Mouse (Mus musculus): ENCODE data around the gene Ssr1.
A peak's percentile ranks its signal among the peaks of the same experiment; 100 is the strongest.

The Ssr1 gene

DNA sequence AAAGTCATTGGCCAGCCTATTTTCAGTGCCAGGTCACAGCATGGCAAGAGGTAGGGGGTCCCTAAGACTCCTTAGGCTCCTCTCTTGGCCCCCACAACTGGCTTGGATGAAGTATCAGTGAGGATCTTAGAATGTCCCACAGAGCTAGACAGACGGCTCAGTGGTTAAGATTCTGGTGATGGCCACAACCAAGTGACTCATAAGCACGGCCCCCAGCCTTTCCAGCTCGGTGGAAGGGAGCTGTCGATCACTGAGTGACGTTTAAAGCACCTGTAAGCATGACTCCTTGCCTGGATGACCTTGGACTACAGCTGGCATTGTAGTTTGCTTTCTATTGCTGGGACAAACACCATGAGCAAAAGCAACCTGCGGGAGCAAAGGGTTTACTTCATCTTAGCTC is 41.0 kb downstream of the Ssr1 start:
- no peak for DNase-seq (ENCODE audit: extremely low read depth, low read depth, low spot score)

DNA sequence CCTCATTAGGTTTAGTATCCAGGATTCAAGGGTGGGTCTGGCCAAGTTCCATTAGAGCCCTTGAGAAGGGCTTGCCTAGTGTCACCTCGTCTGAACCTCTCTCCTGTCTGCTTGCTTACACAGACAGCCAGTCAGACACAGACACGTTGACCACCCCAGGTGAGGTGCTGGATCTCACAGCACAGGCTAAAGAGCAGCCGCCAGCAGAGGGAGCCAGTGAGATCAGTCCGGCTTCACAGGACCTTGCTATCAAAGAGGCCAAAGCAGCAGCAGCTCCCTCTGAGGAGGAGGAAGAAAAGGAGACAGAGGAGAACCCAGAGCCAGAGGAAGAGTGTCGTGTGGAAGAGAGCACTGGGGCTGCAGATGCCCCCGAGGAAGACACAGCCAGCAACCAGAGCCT is 47.3 kb downstream of the Ssr1 start:
- no peak for DNase-seq (ENCODE audit: extremely low read depth, low read depth, low spot score)

DNA sequence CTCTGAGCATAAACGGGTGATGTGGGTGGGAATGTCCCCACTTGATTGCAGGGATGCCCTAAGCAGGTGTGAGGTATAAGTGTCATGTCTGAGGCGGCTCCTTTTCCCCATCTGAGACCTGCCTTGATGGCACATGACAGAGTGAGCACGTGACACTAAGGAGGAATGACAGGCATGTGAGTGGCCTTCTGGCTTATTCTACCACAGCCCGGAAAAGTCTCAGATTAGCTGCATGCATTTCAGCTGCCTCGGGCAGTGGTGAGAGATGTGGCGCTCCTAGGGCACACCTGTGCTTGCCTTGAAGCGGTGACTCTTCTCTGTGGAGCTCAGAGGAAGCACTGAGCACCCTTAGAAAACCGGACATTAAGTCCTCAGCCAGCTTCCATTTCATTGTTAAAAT is 48.6 kb downstream of the Ssr1 start:
- no peak for DNase-seq (ENCODE audit: extremely low read depth, low read depth, low spot score)

DNA sequence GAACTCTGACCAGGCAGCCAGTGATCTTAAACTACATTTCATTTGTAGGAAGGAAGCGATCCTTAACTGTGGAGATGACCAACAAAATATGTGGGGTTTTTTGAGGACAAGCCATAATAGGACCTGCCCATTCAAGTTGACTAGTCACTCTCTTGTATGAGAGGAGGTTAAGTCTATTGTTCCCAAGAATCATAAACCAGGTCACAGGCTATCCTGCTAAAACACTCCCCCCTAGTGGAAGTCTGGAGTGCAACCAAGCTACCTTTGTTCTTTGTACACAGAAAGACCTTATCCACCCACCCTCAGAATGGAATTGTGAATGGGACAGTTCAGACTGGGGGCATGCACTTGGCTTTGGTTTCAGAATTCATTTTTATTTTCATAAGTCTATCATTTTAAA is 49.7 kb downstream of the Ssr1 start:
- DNase-seq (ENCODE audit: extremely low read depth, low read depth, low spot score): no peak

DNA sequence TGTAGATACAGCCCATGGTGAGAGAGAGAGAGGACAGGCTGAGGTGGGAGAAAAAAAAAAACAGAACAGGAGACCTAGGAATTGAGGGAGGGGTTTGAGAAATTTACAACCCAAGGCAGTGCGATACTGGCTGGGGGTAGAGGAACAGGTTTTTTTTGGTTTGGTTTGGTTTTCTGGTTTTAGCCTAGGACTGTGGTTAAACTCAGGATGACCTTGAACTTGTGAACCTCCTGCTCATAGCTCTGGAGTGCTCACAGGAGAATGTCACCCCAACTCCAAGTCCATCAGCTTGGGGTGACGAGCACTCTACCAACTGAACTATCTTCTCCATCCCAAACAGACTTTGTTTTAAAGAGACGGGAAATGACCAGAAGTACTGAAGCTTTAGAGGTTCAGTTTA is 50.6 kb downstream of the Ssr1 start:
- no peak for DNase-seq (ENCODE audit: extremely low read depth, low read depth, low spot score)

DNA sequence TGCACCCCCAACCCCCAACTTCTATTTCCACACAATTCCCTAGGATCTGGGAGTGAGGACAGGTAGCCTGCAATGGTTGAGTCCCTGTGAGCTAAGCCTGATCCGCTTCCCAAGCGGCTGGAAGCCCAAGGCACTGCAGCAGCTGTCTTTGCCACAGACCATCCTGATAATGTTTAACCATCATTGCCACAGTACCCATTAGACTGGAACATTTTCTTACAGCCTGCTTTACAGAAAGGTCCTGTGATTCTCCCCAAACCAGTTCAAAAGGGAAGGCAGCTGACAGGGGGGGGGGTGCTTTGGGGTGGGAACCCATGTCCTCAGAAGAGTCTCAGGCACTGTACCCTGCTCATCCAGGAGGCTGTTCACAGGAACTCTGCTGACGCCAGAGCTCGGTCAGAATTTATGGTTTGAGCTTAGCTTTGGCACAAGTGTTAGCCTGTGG is 51.1 kb downstream of the Ssr1 start:
- no peak for DNase-seq (ENCODE audit: extremely low read depth, low read depth, low spot score)

DNA sequence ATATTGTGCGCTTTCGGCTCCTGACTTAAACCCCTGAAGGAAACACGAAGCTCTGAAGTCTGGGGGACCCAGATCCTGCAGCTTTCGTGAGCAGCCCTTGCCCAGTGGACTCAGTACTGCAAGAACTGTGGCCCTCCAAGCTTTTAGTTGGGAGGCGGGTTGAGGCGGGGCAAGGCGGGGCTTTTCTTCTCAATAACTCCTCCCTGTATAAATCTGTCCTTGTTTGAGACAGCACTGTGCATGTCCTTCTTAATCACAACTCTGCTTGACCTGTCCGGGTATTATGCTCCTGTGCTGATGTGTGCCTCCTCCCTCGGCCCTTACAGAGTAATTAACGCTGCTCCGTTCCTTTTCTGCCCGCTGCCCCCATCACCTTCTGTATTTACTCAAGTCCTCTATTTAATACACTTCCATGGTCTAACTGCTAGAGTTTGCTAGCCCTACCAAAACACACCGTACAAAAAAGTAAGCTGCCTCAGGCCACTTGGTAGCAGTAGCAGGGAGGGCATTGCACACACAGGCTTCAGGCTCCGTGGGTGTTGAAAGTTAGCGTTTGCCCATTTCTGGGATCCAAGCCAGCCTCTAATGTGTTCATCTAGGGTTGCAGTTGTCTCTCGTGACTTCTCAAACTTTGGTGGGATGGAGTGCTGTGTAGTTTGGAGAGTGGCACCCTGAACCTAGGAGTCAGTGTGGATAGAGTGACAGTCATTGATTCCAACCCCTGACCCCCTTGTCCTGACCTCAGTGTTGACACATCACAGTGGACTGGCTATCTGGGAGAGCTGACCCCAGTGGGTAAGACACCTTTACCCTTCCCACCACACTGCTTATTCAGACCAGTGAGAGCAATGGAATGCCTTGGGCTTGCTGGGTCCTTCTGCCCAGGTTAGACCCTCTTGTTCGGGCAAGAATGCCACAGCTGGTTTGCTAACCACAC is 51.8 kb downstream of the Ssr1 start:
- no peak for DNase-seq (ENCODE audit: extremely low read depth, low read depth, low spot score)

DNA sequence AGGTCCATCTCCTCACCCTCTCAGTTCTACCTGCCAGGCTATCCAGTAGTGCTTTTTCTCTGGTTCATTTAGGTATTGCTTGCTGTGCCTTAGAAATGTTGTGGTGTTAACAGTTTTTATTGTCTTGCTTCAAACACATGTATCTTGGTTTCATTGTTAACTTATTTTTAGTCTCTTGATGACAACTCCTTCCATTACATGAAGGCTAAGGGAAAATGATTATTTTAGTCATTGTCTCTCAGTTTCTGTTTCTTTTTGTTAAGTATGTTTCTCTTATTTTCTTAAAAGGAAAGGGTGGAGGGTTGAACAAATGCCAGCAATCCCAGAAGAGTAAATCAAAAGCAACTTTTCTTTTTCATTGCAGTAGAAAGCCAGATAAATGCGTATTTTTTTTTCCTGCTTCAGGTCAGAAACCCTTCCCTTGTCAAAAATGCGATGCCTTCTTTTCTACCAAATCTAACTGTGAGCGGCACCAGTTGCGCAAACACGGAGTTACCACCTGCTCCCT is 52.8 kb downstream of the Ssr1 start:
- no peak for DNase-seq (ENCODE audit: extremely low read depth, low read depth, low spot score)

DNA sequence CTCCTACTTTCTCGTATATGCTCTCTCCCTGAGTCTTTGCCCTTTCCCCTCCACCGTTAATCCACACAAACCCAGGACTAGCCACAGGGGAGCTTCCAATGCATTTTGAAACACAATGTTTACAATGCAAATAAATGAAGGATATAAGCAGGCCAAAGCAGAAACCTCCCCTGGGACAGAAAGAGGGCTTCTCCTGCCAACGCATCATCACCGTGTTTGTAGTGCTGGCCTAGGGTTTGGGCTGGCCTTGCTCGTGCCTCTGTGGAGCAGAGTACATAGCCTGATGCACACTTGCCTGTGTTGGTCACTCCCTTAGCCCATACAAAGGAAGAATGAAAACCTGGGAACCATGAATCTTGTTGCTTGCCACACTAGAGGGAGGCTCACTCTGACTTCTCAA is 53.4 kb downstream of the Ssr1 start:
- DNase-seq (ENCODE audit: extremely low read depth, low read depth, low spot score): no peak

DNA sequence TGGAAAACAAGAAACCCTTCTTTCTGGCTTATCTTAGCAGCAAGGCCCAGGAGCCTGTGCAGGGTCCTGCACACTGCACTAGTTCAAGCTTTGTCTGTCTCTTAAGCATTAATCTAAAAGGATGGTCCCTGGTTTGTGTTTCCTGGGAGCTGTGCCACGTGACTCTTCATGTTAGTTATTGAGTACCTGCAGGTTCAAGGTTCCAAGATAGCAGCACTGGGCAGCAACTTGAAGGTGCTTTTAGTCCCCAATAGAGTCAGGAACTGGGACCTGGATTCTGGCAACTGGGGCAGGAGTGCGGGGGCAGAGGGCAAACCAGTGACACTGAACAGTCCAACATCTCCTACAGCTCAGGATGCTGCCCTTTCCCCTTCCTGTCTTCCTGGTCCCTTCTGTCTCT is 53.9 kb downstream of the Ssr1 start:
- no peak for DNase-seq (ENCODE audit: extremely low read depth, low read depth, low spot score)

DNA sequence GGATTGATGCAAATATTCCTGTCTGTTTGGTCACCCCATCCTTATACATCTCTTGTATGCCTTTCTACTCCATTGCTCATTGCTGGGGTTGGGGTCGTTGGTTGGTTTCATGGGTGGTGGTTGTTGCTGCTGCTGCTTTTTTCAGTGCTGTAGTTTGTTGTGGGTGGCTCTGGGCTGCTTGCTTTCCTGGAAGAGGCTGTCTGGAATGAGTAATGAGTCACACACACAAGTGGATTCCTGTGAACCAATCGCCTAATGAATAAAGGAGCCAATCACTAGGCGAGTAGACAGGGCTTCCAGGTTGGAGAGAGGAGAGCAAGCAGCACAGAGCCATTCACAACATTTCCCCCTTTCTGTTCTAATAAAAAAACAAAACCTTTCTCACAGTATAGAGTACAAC is 57.7 kb downstream of the Ssr1 start:
- DNase-seq (ENCODE audit: extremely low read depth, low read depth, low spot score): no peak

DNA sequence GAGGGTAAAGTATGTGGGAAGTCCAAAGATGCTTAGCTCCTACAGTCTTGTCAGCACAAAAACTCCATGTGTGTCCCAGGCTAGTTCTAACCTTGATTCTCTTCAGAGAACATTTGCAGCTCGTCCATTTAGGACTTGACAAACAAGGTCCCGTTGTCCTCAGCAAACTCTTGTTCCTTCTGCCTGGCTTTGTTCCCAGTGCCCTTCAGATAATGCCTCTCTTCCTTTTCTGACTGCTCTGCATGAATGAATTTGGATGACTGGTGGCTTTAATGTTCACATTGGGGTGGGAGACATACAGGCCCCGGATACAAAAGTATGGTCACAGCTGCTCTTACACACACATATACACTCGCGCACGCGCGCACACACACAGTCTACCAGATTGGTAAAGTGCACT is 59.1 kb downstream of the Ssr1 start:
- DNase-seq (ENCODE audit: extremely low read depth, low read depth, low spot score): no peak

DNA sequence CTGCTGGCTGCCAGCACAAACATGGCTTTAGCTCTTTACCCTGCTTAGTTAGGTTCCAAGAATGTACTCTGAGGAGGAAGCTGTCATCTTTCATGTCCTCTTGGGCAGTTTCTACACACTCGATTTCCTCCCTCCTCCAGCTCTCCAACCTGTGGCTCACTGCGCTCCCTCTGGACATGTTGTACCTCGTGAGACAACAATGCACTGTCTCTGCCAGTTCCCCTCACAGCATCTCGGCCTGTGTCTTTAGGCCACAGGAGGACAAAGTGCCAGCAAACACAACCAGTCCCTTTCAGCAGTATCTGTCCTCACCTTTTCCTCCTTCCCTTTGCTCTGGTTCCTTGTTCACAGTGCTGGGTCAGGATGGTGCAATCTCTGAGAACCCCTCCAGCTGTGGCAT is 59.9 kb downstream of the Ssr1 start:
- peak; percentile 76 for DNase-seq (ENCODE audit: extremely low read depth, low read depth, low spot score)

DNA sequence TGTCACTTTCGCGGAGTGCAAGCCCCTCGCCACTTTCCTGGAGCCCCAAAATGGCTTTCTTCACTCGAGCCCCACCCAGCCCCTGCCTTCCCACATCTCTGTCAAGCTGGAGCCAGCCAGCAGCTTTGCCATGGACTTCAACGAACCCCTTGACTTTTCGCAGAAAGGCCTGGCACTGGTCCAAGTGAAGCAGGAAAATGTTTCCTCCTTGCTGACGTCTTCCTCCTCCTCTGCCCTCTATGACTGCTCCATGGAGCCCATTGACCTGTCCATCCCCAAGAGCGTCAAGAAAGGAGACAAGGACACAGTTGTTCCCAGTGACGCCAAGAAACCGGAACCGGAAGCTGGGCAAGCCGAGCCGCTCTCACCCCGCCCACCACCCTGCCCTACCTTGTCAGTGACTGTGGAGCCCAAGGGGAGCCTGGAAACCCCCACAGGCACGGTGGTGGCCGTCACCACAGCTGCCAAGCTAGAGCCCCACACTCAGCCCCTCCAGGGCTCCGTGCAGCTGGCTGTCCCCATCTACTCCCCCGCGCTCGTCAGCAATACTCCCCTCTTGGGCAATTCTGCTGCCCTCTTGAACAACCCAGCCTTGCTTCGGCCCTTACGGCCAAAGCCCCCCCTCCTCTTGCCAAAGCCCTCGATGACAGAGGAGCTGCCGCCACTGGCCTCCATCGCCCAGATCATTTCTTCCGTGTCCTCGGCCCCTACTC is 62.7 kb downstream of the Ssr1 start:
- no peak for DNase-seq (ENCODE audit: extremely low read depth, low read depth, low spot score)

DNA sequence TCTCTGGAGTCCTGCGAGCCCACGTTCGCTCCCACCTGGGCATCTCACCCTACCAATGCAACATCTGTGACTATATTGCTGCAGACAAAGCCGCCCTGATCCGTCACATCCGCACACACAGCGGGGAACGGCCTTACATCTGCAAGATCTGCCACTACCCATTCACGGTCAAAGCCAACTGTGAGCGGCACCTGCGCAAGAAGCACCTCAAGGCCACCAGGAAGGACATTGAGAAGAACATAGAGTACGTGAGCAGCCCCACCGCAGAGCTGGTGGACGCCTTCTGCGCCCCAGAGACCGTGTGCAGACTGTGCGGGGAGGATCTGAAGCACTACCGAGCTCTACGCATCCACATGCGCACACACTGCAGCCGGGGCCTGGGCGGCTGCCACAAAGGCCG is 63.4 kb downstream of the Ssr1 start:
- DNase-seq (ENCODE audit: extremely low read depth, low read depth, low spot score): no peak

DNA sequence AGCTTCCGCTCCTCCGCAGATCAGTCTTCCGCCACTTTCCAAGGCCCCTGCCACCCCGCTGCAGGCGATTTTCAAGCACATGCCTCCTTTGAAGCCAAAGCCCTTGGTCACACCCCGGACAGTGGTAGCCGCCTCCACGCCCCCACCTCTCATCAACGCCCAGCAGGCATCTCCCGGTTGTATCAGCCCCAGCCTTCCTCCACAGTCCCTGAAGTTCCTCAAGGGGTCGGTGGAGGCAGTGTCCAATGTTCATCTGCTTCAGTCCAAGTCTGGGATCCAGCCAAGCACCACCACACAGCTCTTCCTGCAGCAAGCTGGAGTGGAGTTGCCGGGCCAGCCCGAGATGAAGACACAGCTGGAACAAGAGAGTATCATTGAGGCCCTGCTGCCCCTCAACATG is 63.9 kb downstream of the Ssr1 start:
- no peak for DNase-seq (ENCODE audit: extremely low read depth, low read depth, low spot score)

DNA sequence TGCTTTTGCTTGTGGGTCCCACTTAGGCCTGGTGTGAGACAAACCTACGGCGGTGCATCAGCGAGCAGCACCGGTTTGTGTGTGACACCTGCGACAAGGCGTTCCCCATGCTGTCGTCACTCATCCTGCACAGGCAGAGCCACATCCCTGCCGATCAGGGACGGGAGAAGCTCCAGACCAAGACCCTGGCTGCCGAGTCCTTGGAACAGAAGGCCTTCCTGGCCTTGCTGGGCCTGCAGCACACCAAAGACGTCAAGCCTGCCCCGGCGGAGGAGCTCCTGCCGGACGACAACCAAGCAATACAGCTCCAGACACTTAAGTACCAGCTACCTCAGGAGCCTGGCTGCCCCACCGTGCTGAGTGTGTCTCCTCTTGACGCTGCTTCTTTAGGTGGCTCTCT is 64.5 kb downstream of the Ssr1 start:
- DNase-seq (ENCODE audit: extremely low read depth, low read depth, low spot score): no peak

DNA sequence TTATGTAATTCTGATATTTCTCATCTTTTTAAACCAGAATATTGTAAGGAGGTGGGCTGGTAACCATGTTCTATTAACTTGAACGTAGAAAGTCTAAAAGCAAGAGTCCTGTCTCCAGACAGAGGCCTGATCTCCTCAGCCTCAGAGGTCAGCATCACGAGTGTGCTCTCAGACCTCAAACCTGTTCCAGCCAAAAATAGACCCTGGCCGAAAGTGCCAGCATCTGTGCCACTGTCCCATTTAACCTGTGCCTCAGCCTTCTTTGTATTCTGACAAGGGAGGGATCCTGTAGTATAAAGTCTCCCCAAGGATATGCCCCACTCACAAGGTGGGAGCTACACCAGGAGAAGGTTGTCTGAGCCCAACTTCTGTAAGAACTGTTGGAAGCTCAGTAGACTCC is 67.6 kb downstream of the Ssr1 start:
- DNase-seq (ENCODE audit: extremely low read depth, low read depth, low spot score): no peak

DNA sequence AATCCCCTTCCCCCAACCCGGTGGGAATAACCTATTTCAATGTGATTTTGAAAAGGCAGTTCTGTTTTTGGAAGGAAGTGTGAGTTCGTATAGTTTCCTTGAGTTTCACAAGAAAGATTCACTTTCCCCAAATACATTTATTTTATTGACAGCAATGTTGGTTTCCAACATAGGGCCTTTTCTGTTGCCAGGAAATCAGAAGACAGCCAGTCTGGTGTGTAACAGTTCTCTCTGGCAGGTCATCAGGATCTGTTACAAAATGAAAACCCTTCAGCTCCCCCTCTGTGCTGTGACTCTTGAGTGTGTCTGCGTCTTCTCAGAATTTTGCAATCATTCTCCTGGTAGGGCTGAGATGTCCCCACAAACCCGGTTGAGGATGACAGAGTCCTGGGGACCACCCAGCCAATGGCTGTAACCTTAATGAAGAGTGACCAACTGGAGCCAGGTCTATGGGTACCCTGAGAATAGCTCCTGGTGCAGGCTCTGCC is 69.5 kb downstream of the Ssr1 start:
- no peak for DNase-seq (ENCODE audit: extremely low read depth, low read depth, low spot score)

DNA sequence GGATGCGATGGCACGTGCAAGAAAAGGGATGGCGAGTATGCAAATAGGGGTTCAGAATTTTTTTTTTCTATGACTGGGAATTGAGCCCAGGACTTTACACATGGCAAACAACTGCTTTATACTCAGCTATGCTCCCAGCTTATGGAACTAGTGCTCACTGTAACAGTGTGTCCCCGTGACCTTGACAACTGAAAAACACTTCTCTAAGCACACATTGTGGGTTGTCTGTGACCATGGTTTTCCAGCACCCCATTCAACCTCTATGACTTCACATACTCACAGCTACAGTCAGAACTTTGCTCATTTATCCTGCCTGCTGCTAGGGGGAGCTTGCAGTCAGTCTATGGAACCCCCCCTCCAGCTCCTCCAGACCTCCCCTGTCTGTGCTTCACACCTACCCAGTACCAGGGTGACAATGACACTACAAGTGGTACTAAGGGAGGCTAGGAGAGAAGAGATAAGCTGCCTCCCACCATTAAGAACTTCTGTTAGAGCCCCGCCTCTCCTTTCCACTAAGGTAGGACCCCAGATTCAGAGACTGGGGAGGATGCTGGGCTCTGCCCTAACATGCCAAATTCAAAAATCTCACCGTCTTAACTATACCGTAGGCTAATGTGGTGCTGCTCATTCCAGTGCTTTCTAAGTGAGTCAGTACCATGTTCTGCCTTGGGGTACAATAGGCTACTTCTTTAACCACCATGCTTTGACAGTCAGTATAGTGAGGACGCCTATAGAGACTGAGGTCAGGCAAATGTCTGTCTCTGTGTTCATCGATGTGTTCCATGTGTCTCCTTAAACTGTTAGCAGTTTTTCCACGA is 70.2 kb downstream of the Ssr1 start:
- no peak for DNase-seq (ENCODE audit: extremely low read depth, low read depth, low spot score)

DNA sequence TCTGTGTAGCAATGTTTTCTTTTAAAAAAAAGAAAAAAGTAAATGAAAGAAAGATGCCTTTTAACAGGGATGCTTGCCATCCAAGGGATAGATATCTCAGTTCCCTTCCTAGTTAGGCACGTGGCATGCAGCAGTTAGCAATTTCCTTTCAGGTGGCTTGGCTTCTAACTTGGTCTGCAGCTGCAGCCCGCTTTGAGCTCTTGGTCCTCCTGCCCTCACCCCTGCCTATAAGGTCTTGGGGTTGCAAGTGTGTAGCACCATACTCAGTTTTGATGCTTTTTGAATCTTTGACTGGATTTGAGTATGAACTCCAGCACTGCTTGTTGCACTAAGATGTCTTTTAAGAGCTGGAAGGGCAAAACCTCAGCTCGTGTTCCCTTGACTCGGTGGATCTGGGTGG is 70.9 kb downstream of the Ssr1 start:
- DNase-seq (ENCODE audit: extremely low read depth, low read depth, low spot score): no peak

Measured in fat pad, adult 2 months (tissue).